Mouse (Mus musculus): ENCODE measurements around the gene Tmeff1.

DNA sequence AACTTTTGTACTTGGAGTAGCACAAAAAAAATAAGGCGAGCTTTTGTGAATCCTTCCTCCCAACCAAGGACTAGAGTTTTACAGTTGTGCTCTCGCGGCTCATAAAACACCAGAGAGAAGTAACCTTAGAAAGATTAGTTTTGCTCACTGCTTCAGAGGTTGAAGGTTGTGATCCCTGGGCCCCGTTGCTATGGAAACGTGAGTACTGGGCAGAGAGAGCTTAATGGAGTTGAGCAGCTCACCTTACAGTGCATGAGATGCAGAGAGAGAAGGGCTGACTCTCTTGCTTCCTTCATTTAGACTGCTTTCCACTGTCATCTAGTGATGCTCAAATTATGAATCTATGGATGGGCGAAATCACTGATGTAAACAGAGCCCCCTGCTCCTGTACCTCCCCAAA lies 48.6 kb downstream of the Tmeff1 start:
- TF ChIP-seq CTCF (IDR thresholded peaks at IDR 0.05; ENCODE audit: insufficient read depth, low read depth, low read length) (no peak), POLR2A (IDR thresholded peaks at IDR 0.05; ENCODE audit: insufficient read depth, low read depth, low read length) (no peak)

Measured in olfactory bulb, adult 2 months (tissue).